Mouse (Mus musculus) hindbrain, embryonic 12.5 days (tissue): ENCODE results near the gene Vinac1. TPM values are rescaled to one million over a fixed set of nuclear protein-coding genes. Genes with fewer than 3 reads are reported as not detected.
A peak's percentile ranks its signal among the peaks of the same experiment; 100 is the strongest.

Experiments used
- ATAC-seq: fragments of 200-750 bp; cut with Nextera tagmentation; 2 replicates; pipeline ENCODE4 v1.8.0; 2017; ENCODE audit warnings: moderate TSS enrichment; ENCODE audit not compliant: low FRiP score
- H3K27ac ChIP-seq: fragments of 300-500 bp; sonication (generic); 2 replicates; pipeline ENCODE4 v1.5.1; 2016; ENCODE audit warnings: mild to moderate bottlenecking
- H3K27me3 ChIP-seq: fragments of 300-500 bp; sonication (generic); 2 replicates; pipeline ENCODE4 v1.6.1; 2016; ENCODE audit warnings: mild to moderate bottlenecking
- H3K36me3 ChIP-seq: fragments of 300-500 bp; sonication (generic); 2 replicates; pipeline ENCODE4 v1.6.1; 2016; ENCODE audit warnings: mild to moderate bottlenecking
- H3K4me1 ChIP-seq: fragments of 300-500 bp; sonication (generic); 2 replicates; pipeline ENCODE4 v1.6.1; 2016
- H3K4me2 ChIP-seq: fragments of 300-500 bp; sonication (generic); replicated peaks from 2 replicates; pipeline ENCODE4 v1.6.1; 2016; ENCODE audit warnings: mild to moderate bottlenecking
- H3K4me3 ChIP-seq: fragments of 300-500 bp; sonication (generic); 2 replicates; pipeline ENCODE4 v1.5.1; 2016; ENCODE audit warnings: mild to moderate bottlenecking
- H3K9ac ChIP-seq: fragments of 300-500 bp; sonication (generic); 2 replicates; pipeline ENCODE4 v1.6.1; 2016; ENCODE audit warnings: mild to moderate bottlenecking, moderate library complexity
- H3K9me3 ChIP-seq: fragments of 300-500 bp; sonication (generic); replicated peaks from 2 replicates; pipeline ENCODE4 v1.6.1; 2016; ENCODE audit warnings: mild to moderate bottlenecking
- WGBS: fragments of 180-500 bp; shearing (Covaris S2); methylation state at CpG from one replicate; pipeline ENCODE4 v1.1.7; 2016; 5-methylcytosine and 5-hydroxymethylcytosine counted together
- polyA plus RNA-seq: library from polyadenylated mRNA; unstranded; fragments of >200 nt; fragmentation: Nextera tagmentation; extraction: Ambion mirVana; gene quantifications from 2 replicates; pipeline ENCODE4 v1.2.1, GENCODE M21; 2016

The Vinac1 gene
- 0.52 and 0.59 TPM in 2 replicates for polyA plus RNA-seq

DNA sequence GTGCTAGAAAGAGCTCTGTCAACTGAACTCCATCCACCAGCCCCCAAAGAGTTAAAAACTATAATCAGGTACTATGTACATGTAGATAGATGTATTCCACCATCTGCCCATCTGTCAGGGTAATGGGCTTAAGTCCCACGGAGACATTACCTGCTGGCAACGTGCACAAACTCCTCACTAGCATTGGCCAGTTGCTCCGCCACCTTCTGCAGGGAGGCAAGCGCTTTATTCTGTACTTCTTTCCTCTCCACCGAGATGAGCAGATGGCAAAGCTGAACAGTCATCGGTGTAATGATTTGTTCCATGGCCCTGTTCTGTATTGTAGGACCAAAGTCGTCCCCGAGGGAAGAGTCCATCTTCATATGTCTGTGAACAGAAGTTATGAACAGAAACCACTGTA is at the start of gene Vinac1:
Vinac1 (minus strand) TSS at position 362 of the 400 bp plus-strand sequence.
- no peak within 1 kb of the TSS for H3K9ac ChIP-seq
- no peaks in the 10 kb centered on the region for H3K36me3 ChIP-seq
- H3K4me1 ChIP-seq = no peaks in the 10 kb centered on the region
- 79% methylated on average over 8 of the region's 8 CpGs for WGBS
- no peaks in the 10 kb centered on the region for H3K9me3 ChIP-seq
- H3K27ac ChIP-seq = no peak within 1 kb of the TSS
- H3K4me3 ChIP-seq = no peak within 1 kb of the TSS
- ATAC-seq = no peak
- H3K27me3 ChIP-seq = no peaks in the 10 kb centered on the region
- no peak within 1 kb of the TSS for H3K4me2 ChIP-seq

DNA sequence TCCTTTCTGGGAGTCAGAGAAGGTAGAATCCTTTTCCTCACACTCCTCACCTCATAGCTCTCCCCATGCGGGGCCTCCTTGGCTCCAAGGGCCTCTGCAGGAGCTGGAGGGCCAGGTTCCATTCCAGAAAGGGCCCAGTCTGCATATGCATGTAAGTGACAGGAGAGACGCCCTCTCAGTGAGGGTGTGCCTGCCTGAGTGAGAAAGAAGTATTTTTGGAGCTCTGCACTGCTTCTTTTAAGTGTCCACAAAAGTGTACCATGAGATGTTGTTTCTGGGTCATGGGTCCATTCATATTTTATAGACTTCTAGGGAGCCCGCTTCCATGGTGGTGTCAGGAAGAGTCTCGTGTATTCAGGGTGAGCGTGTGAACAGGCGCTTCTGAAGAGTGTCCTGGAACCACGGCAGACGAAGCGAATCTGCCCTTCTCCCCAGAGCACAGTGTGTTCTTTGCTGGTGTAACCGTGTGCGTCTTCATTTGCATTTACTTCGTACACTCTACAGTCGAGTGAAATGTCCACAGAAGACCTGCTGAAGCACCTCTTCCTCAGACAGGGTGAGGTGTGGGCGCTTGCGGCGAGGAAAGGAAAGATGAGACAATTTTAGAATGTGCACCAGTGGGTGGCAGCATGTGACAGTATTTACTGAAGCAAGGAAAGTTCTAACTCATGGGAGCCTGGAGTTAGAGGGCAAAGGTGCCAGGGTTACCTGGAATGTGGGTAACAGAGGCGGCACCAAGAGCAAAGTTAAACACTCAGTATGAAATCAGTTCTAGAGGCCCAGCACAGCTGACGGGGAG is 46.2 kb upstream of the Vinac1 start:
- WGBS = 89% methylated on average over 18 of the region's 18 CpGs
- no peaks in the 10 kb centered on the region for H3K27me3 ChIP-seq
- no peak for ATAC-seq
- peaks cover 57% of the 10 kb centered on the region for H3K36me3 ChIP-seq
- no peak overlapping the region for H3K9ac ChIP-seq
- H3K4me3 ChIP-seq = no peak overlapping the region
- no peak overlapping the region for H3K4me2 ChIP-seq
- H3K27ac ChIP-seq = no peak overlapping the region
- no peaks in the 10 kb centered on the region for H3K4me1 ChIP-seq
- no peaks in the 10 kb centered on the region for H3K9me3 ChIP-seq

DNA sequence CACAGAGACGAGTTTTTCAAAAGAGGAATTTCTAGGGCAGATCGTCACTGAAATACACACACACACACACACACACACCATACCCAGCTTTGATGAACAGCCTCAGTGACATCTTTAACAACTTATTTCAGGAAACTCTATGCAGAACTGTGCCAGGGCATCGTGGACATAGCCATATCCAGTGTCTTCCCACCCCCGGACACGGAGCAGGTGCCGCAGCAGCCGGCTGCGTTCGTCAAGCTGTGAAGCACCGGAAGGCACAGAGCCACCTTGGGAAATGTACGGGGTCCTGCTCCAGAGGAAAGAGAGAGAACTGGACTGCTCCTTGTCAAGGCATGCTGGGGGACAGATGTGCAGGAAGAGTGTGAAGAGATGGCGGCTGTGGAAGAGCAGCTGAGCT is 44.8 kb upstream of the Vinac1 start:
- H3K4me2 ChIP-seq = no peak overlapping the region
- no peaks in the 10 kb centered on the region for H3K27me3 ChIP-seq
- H3K36me3 ChIP-seq = peaks cover 66% of the 10 kb centered on the region
- no peak overlapping the region for H3K27ac ChIP-seq
- H3K9ac ChIP-seq = no peak overlapping the region
- ATAC-seq = no peak
- H3K4me1 ChIP-seq = no peaks in the 10 kb centered on the region
- no peak overlapping the region for H3K4me3 ChIP-seq
- H3K9me3 ChIP-seq = no peaks in the 10 kb centered on the region
- 93% methylated on average over 12 of the region's 12 CpGs for WGBS

DNA sequence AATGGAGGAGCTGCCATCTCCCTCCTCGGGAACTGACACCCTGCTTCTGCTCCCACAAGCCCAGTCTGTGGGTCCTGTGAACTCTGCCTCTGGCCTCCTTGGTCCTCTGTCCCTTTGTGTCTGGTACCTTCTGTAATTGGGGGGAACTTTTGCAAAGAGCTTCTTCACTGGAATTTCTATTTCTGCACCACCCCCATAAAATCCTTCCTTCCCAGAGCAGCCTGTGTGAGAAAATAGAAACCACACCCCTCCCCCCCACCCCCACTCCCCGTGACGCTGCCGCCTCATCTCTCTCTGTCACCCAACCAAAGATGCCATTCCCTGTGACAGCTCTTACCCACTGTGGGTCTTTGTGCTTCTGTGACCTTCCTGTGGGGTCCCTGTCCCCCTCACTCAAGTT is 42.4 kb upstream of the Vinac1 start:
- no peak for ATAC-seq
- Histone ChIP-seq H3K36me3 (peaks cover 77% of the 10 kb centered on the region), H3K4me1 (no peaks in the 10 kb centered on the region), H3K27me3 (no peaks in the 10 kb centered on the region), H3K27ac (no peak overlapping the region; the same call in 1 of the 2 replicates), H3K9me3 (no peaks in the 10 kb centered on the region), H3K4me3 (no peak overlapping the region), H3K4me2 (no peak overlapping the region), H3K9ac (no peak overlapping the region; the same call in 1 of the 2 replicates)
- WGBS = 42% methylated on average over 4 of the region's 4 CpGs

DNA sequence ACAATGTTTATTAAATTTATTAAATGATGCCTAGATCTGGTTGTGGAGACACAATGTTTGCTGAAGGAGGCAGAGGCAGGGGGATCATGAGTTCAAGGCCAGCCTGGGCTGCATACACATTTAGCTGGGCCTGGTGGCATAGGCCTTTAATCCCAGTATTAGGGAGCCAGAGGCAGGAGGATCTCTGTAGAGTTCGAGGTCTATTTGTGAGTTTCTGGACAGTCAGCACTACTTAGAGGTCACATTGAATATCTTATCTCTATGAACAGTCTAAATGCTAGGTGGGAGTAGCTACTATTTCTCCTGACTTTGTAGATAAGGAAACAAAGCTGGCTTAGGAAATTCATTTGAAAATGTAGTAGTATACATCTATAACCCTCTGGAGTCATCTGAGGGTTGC is 39.5 kb upstream of the Vinac1 start:
- Histone ChIP-seq H3K4me1 (no peaks in the 10 kb centered on the region), H3K27me3 (no peaks in the 10 kb centered on the region), H3K9me3 (no peaks in the 10 kb centered on the region), H3K36me3 (peaks cover 58% of the 10 kb centered on the region), H3K9ac (no peak overlapping the region), H3K4me2 (no peak overlapping the region), H3K27ac (no peak overlapping the region), H3K4me3 (no peak overlapping the region)
- WGBS = 93% methylated on average over 1 of the region's 1 CpGs
- ATAC-seq = no peak

DNA sequence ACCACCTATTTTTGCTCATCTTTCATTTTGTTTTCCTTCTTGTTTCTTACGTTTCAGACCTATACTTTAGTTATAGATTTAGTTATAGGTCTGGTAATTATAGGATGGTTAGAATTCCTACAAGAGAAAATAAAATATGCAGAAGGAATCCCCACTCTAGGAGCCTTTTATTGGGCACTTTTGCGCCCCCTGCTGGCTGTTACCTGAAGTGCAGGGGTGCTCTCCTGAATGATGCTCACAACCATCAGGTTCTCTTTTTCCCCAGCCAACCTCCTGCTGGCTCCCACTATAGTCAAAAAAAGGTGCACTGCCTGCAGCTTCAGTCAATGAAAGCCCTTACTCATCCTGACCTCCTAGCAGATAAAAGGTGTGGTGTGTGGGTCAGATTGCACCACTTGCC is 37.0 kb upstream of the Vinac1 start:
- no peaks in the 10 kb centered on the region for H3K9me3 ChIP-seq
- no peak overlapping the region for H3K27ac ChIP-seq
- H3K4me3 ChIP-seq = no peak overlapping the region
- H3K36me3 ChIP-seq = peaks cover 55% of the 10 kb centered on the region
- H3K9ac ChIP-seq = no peak overlapping the region
- no peak for ATAC-seq
- H3K27me3 ChIP-seq = no peaks in the 10 kb centered on the region
- no peaks in the 10 kb centered on the region for H3K4me1 ChIP-seq
- WGBS = 63% methylated on average over 2 of the region's 2 CpGs
- H3K4me2 ChIP-seq = no peak overlapping the region

DNA sequence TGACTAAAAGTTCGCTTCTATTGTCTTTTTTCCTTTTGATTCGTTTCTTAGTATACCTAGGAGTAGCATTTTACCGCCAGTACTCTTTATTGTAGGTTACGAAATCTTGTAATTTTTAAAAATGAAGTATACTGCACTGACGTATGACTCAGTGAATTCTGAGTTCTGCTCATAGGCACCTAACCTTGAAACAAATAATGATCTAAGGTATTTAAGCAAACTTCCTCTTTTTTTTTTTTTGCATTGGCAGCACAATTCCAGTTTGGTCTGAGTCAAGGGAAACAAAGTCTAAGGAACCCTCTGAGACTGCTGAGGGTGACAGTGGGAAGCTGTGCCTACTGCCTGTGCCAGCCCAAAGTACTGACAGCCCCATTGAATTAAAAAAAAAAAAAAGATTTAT is 35.5 kb upstream of the Vinac1 start:
- Histone ChIP-seq H3K9me3 (no peaks in the 10 kb centered on the region), H3K9ac (no peak overlapping the region), H3K27me3 (no peaks in the 10 kb centered on the region), H3K27ac (no peak overlapping the region), H3K4me2 (no peak overlapping the region), H3K4me3 (no peak overlapping the region), H3K36me3 (peaks cover 53% of the 10 kb centered on the region), H3K4me1 (no peaks in the 10 kb centered on the region)
- 92% methylated on average over 5 of the region's 5 CpGs for WGBS
- ATAC-seq = no peak

DNA sequence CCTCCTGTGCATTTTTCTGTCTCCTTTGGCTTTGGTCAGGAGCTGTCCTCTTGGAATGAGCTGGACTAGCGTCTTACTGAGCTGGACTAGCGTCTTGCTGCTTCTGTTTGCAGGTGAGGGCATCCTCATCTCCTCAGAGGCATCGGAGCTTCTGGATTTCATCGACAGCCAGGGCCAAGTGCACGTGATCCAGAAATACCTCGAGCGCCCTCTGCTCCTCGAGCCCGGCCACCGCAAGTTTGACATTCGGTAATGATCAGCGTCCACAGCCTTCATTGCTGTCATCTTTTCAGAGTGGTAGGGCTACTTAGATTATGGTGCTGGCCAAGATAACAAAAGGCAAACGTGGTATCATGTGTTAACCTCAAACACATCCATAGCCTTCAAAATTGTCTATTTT is 33.1 kb upstream of the Vinac1 start:
- Histone ChIP-seq H3K27me3 (no peaks in the 10 kb centered on the region), H3K9ac (no peak overlapping the region), H3K36me3 (peaks cover 69% of the 10 kb centered on the region), H3K9me3 (no peaks in the 10 kb centered on the region), H3K4me2 (no peak overlapping the region), H3K4me3 (no peak overlapping the region), H3K4me1 (no peaks in the 10 kb centered on the region), H3K27ac (no peak overlapping the region)
- ATAC-seq = no peak
- 71% methylated on average over 13 of the region's 13 CpGs for WGBS

DNA sequence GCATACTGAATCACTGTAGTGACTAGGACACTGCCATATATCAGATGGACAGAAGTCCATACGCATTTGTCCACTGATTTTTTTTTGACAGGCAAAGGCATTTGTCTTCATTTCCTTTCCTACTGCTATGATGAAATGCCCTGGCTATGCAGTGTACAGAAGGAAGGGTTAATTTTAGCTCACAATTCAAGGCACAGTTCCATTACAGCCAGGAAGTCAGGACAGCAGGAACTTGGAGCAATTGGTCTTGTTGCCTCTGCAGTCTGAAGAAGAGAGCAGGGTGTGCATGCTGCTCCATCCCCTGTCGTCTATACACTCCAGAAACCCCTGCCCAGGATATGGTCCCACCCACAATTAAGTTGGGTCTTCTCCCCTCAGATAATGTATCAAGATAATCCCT is 31.2 kb upstream of the Vinac1 start:
- no peak for ATAC-seq
- peaks cover 61% of the 10 kb centered on the region for H3K36me3 ChIP-seq
- no peak overlapping the region for H3K9ac ChIP-seq
- no peak overlapping the region for H3K4me2 ChIP-seq
- 95% methylated on average over 2 of the region's 2 CpGs for WGBS
- H3K4me3 ChIP-seq = no peak overlapping the region
- H3K4me1 ChIP-seq = no peaks in the 10 kb centered on the region
- no peaks in the 10 kb centered on the region for H3K27me3 ChIP-seq
- no peaks in the 10 kb centered on the region for H3K9me3 ChIP-seq
- no peak overlapping the region for H3K27ac ChIP-seq

DNA sequence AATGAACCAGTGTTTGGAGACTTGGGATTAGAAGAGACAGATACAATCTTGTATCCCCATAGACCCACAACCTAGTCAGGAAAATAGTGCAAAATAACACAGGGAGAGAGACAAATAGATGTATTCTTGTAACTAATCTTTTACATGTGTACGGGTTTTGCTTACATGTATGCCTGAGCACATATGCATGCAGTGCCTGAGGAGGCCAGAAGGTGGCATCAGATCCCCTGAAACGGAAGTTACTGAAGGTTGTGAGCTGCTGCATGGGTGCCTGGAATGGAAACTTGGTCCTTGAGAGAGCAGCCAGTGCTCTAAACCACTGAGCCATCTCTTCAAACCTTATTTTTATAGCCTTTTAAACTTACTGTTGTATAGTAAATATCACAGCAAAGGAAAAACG is 30.3 kb upstream of the Vinac1 start:
- Histone ChIP-seq H3K36me3 (peaks cover 60% of the 10 kb centered on the region), H3K9me3 (no peaks in the 10 kb centered on the region), H3K4me2 (no peak overlapping the region), H3K27ac (no peak overlapping the region), H3K9ac (no peak overlapping the region), H3K27me3 (no peaks in the 10 kb centered on the region), H3K4me1 (no peaks in the 10 kb centered on the region), H3K4me3 (no peak overlapping the region)
- ATAC-seq = no peak
- WGBS = 79% methylated on average over 3 of the region's 3 CpGs

DNA sequence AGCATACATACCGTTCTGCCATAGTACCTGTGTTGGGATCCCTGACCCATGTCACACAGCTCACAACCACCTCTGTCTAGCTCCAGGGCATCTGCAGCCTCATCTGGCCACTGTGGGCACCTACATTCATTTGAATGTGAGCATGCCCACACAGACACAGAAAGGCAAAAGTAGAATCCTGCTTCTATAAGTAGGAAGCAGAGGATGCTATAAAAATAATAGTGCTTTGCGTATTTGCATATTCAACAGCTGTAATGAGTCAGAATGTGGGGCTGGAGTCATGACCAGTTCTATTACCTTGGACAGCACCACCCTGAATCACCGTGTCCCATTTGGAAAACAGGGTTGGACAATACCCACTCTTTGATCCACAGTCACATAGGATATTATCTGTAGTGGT is 22.3 kb upstream of the Vinac1 start:
- H3K4me1 ChIP-seq = peaks cover 18% of the 10 kb centered on the region
- WGBS = 95% methylated on average over 3 of the region's 3 CpGs
- H3K9ac ChIP-seq = no peak overlapping the region
- H3K9me3 ChIP-seq = no peaks in the 10 kb centered on the region
- H3K36me3 ChIP-seq = peaks cover 13% of the 10 kb centered on the region; the same call in 1 of the 2 replicates
- H3K27me3 ChIP-seq = no peaks in the 10 kb centered on the region
- H3K4me2 ChIP-seq = no peak overlapping the region
- ATAC-seq = no peak
- H3K27ac ChIP-seq = no peak overlapping the region
- no peak overlapping the region for H3K4me3 ChIP-seq

DNA sequence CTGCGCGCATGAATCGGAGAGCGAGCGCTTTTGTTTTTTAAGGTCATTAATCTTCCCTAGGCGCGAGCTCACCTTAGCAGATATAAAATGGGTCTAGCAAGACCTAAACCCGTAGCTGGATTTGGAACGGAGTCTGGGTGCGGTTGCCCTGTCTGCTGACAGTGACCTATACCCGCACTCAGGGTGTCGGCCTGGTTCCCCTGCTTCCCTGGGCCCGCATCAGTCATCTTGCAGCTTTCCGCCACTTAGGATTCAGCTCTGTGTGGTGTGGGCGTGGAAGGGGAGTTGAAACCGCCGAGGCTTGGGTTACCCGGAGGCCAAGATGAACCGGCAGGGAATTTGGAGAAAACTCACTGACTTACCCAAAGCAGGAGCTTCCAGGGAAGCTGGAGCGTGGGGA is 18.4 kb upstream of the Vinac1 start:
- no peaks in the 10 kb centered on the region for H3K27me3 ChIP-seq
- no peaks in the 10 kb centered on the region for H3K9me3 ChIP-seq
- H3K36me3 ChIP-seq = 0 out of 2 replicates have a peak, but pooled peaks cover 13% of the 10 kb centered on the region
- ATAC-seq = peak; percentile 82
- H3K9ac ChIP-seq = peak overlapping the region; percentile 91
- H3K4me1 ChIP-seq = peaks cover 18% of the 10 kb centered on the region
- peak overlapping the region; percentile 91 for H3K4me3 ChIP-seq
- WGBS = 1% methylated on average over 20 of the region's 20 CpGs
- H3K4me2 ChIP-seq = peak overlapping the region; percentile 71
- H3K27ac ChIP-seq = peak overlapping the region; percentile 91
